Mouse (Mus musculus) MEL (cell line): Measurements from ENCODE around the gene Slc6a1. TPM values are rescaled to one million over a fixed set of nuclear protein-coding genes. Genes with fewer than 3 reads are reported as not detected.

ENCODE experiments used
- DNase-seq: peaks from one replicate; pipeline ENCODE4 v3.0.0; 2011; ENCODE audit warnings: low read depth, low spot score
- H3K27ac ChIP-seq: 2 replicates; pipeline ENCODE4 v1.5.1; 2012; ENCODE audit warnings: low read depth, mild to moderate bottlenecking, control low read depth, low read length, moderate library complexity; ENCODE audit not compliant: control insufficient read depth
- H3K27me3 ChIP-seq, 2 experiments: fragments of 150-350 bp in 1 of 2; sonication (generic) in 1 of 2; 2 replicates each; pipeline ENCODE4 v1.6.1; 2012; ENCODE audit warnings: low read length in 2 of 2, mild to moderate bottlenecking in 2 of 2, improper control_type of control experiment in 1 of 2, moderate library complexity in 1 of 2; ENCODE audit not compliant: insufficient read depth in 2 of 2, control insufficient read depth in 1 of 2
- H3K36me3 ChIP-seq, 2 experiments: 2 replicates each; pipeline ENCODE4 v1.6.1; 2012 to 2014; ENCODE audit warnings: low read length in 2 of 2, improper control_type of control experiment in 1 of 2, inconsistent platforms in 1 of 2, mild to moderate bottlenecking in 1 of 2; ENCODE audit not compliant: insufficient read depth in 2 of 2, control insufficient read depth in 1 of 2
- H3K4me1 ChIP-seq, 2 experiments: fragments of 150-350 bp in 1 of 2; sonication (generic) in 1 of 2; 2 replicates each; pipeline ENCODE4 v1.6.1; 2012; ENCODE audit warnings: low read length in 2 of 2, improper control_type of control experiment in 1 of 2, mild to moderate bottlenecking in 1 of 2; ENCODE audit not compliant: insufficient read depth in 2 of 2, control insufficient read depth in 1 of 2
- H3K4me3 ChIP-seq, 2 experiments: fragments of 150-350 bp in 1 of 2; sonication (generic) in 1 of 2; 2 replicates each; pipeline ENCODE4 v1.5.1; 2012; ENCODE audit warnings: low read depth in 2 of 2, low read length in 2 of 2, mild to moderate bottlenecking in 2 of 2, moderate library complexity in 2 of 2, control low read depth in 1 of 2, improper control_type of control experiment in 1 of 2; ENCODE audit not compliant: control insufficient read depth in 1 of 2, insufficient read depth in 1 of 2
- H3K79me2 ChIP-seq: 2 replicates; pipeline ENCODE4 v1.6.1; 2012; ENCODE audit warnings: mild to moderate bottlenecking, low read length, moderate library complexity; ENCODE audit not compliant: control insufficient read depth, poor library complexity, insufficient read depth
- H3K9ac ChIP-seq: 2 replicates; pipeline ENCODE4 v1.6.1; 2012; ENCODE audit warnings: low read depth, mild to moderate bottlenecking, control low read depth, low read length, moderate library complexity; ENCODE audit not compliant: control insufficient read depth, poor library complexity, severe bottlenecking
- H3K9me3 ChIP-seq: fragments of 150-350 bp; sonication (generic); replicated peaks from 2 replicates; pipeline ENCODE4 v1.6.1; 2012; ENCODE audit warnings: mild to moderate bottlenecking, low read length, improper control_type of control experiment, moderate library complexity; ENCODE audit not compliant: insufficient read depth
- BHLHE40 ChIP-seq: IDR thresholded peaks from 2 replicates; pipeline ENCODE4 v1.6.1; 2012; ENCODE audit warnings: low read depth, mild to moderate bottlenecking, inconsistent platforms, low read length, improper control_type of control experiment, borderline replicate concordance
- CTCF ChIP-seq, 3 experiments: IDR thresholded peaks in 2 of 3; conservative IDR thresholded peaks in 1 of 3; 2 replicates each; pipeline ENCODE4 v1.5.1; 2011 to 2012; ENCODE audit warnings: low read length in 3 of 3, low read depth in 2 of 3, mild to moderate bottlenecking in 2 of 3, improper control_type of control experiment in 1 of 3, inconsistent platforms in 1 of 3, mixed read lengths in 1 of 3, moderate library complexity in 1 of 3; ENCODE audit not compliant: control insufficient read depth in 1 of 3, insufficient read depth in 1 of 3, poor library complexity in 1 of 3, severe bottlenecking in 1 of 3
- EP300 ChIP-seq, 2 experiments: IDR thresholded peaks; 2 replicates each; pipeline ENCODE4 v1.6.1; 2011; ENCODE audit warnings: improper control_type of control experiment in 2 of 2, low read length in 2 of 2, low read depth in 1 of 2, mild to moderate bottlenecking in 1 of 2
- GABPA ChIP-seq: IDR thresholded peaks from 2 replicates; pipeline ENCODE4 v1.6.1; 2012; ENCODE audit warnings: low read depth, mild to moderate bottlenecking, inconsistent platforms, low read length, improper control_type of control experiment, moderate library complexity
- GATA1 ChIP-seq: IDR thresholded peaks from 2 replicates; pipeline ENCODE4 v1.6.1; 2011; ENCODE audit warnings: low read depth, low read length, improper control_type of control experiment
- JUND ChIP-seq: IDR thresholded peaks from 2 replicates; pipeline ENCODE4 v1.6.1; 2011; ENCODE audit warnings: low read depth, mild to moderate bottlenecking, improper control_type of control experiment, low read length
- MAZ ChIP-seq: IDR thresholded peaks from 2 replicates; pipeline ENCODE4 v1.6.1; 2012; ENCODE audit warnings: low read depth, mild to moderate bottlenecking, inconsistent platforms, low read length, improper control_type of control experiment
- MEF2A ChIP-seq: IDR thresholded peaks from 2 replicates; pipeline ENCODE4 v1.6.1; 2014; ENCODE audit warnings: low read depth, mild to moderate bottlenecking, inconsistent platforms, low read length, improper control_type of control experiment; ENCODE audit not compliant: poor library complexity, insufficient replicate concordance, severe bottlenecking; ENCODE audit errors: extremely low read depth
- MXI1 ChIP-seq: IDR thresholded peaks from 2 replicates; pipeline ENCODE4 v1.6.1; 2011; ENCODE audit warnings: mild to moderate bottlenecking, low read depth, low read length, improper control_type of control experiment
- NELFE ChIP-seq: IDR thresholded peaks from 2 replicates; pipeline ENCODE4 v1.6.1; 2011; ENCODE audit warnings: low read depth, low read length, improper control_type of control experiment
- POLR2AphosphoS5 ChIP-seq: IDR thresholded peaks from 2 replicates; pipeline ENCODE4 v1.6.1; 2012; ENCODE audit warnings: low read depth, borderline replicate concordance, mild to moderate bottlenecking, inconsistent platforms, low read length, moderate library complexity, mixed read lengths
- RCOR1 ChIP-seq: IDR thresholded peaks from 2 replicates; pipeline ENCODE4 v1.6.1; 2012; ENCODE audit warnings: low read depth, mild to moderate bottlenecking, inconsistent platforms, low read length, improper control_type of control experiment
- SMC3 ChIP-seq: IDR thresholded peaks from 2 replicates; pipeline ENCODE4 v1.6.1; 2011; ENCODE audit warnings: low read depth, low read length, improper control_type of control experiment
- TAL1 ChIP-seq: IDR thresholded peaks from 2 replicates; pipeline ENCODE4 v1.6.1; 2012; ENCODE audit warnings: mild to moderate bottlenecking, inconsistent platforms, low read length, moderate library complexity, mixed read lengths
- TBP ChIP-seq: IDR thresholded peaks from 2 replicates; pipeline ENCODE4 v1.8.0; 2011; ENCODE audit warnings: low read depth, low read length, improper control_type of control experiment
- TCF12 ChIP-seq: IDR thresholded peaks from 2 replicates; pipeline ENCODE4 v1.6.1; 2014; ENCODE audit warnings: low read depth, mild to moderate bottlenecking, inconsistent platforms, low read length, improper control_type of control experiment, moderate library complexity
- UBTF ChIP-seq: IDR thresholded peaks from 2 replicates; pipeline ENCODE4 v1.6.1; 2012; ENCODE audit warnings: low read depth, mild to moderate bottlenecking, inconsistent platforms, low read length, improper control_type of control experiment, moderate library complexity, borderline replicate concordance; ENCODE audit not compliant: insufficient read depth
- USF1 ChIP-seq: IDR thresholded peaks from 2 replicates; pipeline ENCODE4 v1.6.1; 2014; ENCODE audit warnings: low read depth, mild to moderate bottlenecking, inconsistent platforms, low read length, improper control_type of control experiment, moderate library complexity
- USF2 ChIP-seq, 2 experiments: IDR thresholded peaks; 2 replicates each; pipeline ENCODE4 v1.6.1; 2011 to 2012; ENCODE audit warnings: improper control_type of control experiment in 2 of 2, low read length in 2 of 2, borderline replicate concordance in 1 of 2, inconsistent platforms in 1 of 2, low read depth in 1 of 2, mild to moderate bottlenecking in 1 of 2; ENCODE audit not compliant: insufficient read depth in 1 of 2
- ZC3H11A ChIP-seq: IDR thresholded peaks from 2 replicates; pipeline ENCODE4 v1.6.1; 2012; ENCODE audit warnings: low read depth, mild to moderate bottlenecking, inconsistent platforms, low read length, improper control_type of control experiment
- ZKSCAN1 ChIP-seq: IDR thresholded peaks from 2 replicates; pipeline ENCODE4 v1.6.1; 2012; ENCODE audit warnings: low read depth, mild to moderate bottlenecking, inconsistent platforms, low read length, improper control_type of control experiment, moderate library complexity
- ZMIZ1 ChIP-seq: IDR thresholded peaks from 2 replicates; pipeline ENCODE4 v1.6.1; 2012; ENCODE audit warnings: low read depth, mild to moderate bottlenecking, inconsistent platforms, low read length, improper control_type of control experiment, moderate library complexity
- ZNF384 ChIP-seq: IDR thresholded peaks from 2 replicates; pipeline ENCODE4 v1.6.1; 2012; ENCODE audit warnings: low read depth, mild to moderate bottlenecking, inconsistent platforms, low read length, improper control_type of control experiment
- polyA plus RNA-seq, 2 experiments: library from polyadenylated mRNA; stranded (reverse) in 1 of 2; unstranded in 1 of 2; fragments of >175 nt in 1 of 2; fragments of >200 nt in 1 of 2; gene quantifications; 2 replicates each; pipeline versions ENCODE4 v1.2.1 to v1.2.4; 2012; ENCODE audit warnings: low replicate concordance in 2 of 2, low read depth in 1 of 2; ENCODE audit not compliant: insufficient read length in 2 of 2, insufficient read depth in 1 of 2, missing spikeins in 1 of 2
- total RNA-seq: library from RNA; depleted of rRNA; stranded (reverse); fragments of 300-350 nt; gene quantifications from 2 replicates; pipeline ENCODE4 v1.2.3, GENCODE M21; 2012

Gene Slc6a1
- total and polyA plus RNA-seq, 3 experiments, result not detected

DNA sequence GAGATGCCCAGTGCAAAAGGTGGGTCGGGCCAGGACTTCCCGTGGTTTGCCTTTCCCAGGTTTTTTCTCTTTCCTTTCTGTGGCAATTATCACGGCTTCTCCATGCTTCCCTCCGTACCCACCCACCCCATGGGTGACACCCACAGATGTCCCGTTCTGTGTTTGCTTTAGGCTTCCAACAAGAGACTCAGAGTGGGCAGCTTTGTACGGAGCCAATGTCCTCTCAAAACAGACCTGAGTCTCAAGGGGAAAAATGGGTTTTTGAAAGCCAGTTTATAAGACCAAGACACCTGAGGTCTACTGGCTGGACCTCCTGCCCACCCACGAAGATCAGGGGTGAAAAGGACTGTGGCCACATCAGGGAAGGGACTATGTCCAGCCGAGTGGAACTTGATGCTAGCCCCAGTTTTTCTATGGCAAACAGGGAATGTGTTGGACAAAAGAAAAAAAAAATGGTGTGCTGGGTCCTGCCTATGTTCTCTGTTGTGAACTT lies 889 bp downstream of the Slc6a1 start:
- no peaks in the 10 kb centered on the region for H3K36me3 ChIP-seq
- H3K4me3 ChIP-seq, result no peak overlapping the region
- no peaks in the 10 kb centered on the region; a peak in 1 of 4 replicates for H3K27me3 ChIP-seq
- H3K27ac ChIP-seq, result no peak overlapping the region
- H3K79me2 ChIP-seq, result no peaks in the 10 kb centered on the region
- no peak overlapping the region for H3K9ac ChIP-seq
- no peaks in the 10 kb centered on the region for H3K4me1 ChIP-seq
- H3K9me3 ChIP-seq, result no peaks in the 10 kb centered on the region
- TF ChIP-seq UBTF (no peak), CTCF (IDR thresholded peaks at IDR 0.05 in 2 of 3, conservative IDR thresholded peaks at IDR 0.05 in 1 of 3; ENCODE audit: control insufficient read depth in 1 of 3, insufficient read depth in 1 of 3, low read depth in 2 of 3, low read length in 3 of 3, poor library complexity in 1 of 3, severe bottlenecking in 1 of 3) (no peak), USF1 (no peak), GABPA (no peak), NELFE (no peak), BHLHE40 (no peak), ZMIZ1 (no peak), GATA1 (no peak), JUND (no peak), MEF2A (no peak), USF2 (IDR thresholded peaks at IDR 0.05; ENCODE audit: borderline replicate concordance in 1 of 2, insufficient read depth in 1 of 2, low read depth in 1 of 2, low read length in 2 of 2) (no peak), ZNF384 (no peak), POLR2AphosphoS5 (no peak), RCOR1 (no peak)
- no peak for DNase-seq

DNA sequence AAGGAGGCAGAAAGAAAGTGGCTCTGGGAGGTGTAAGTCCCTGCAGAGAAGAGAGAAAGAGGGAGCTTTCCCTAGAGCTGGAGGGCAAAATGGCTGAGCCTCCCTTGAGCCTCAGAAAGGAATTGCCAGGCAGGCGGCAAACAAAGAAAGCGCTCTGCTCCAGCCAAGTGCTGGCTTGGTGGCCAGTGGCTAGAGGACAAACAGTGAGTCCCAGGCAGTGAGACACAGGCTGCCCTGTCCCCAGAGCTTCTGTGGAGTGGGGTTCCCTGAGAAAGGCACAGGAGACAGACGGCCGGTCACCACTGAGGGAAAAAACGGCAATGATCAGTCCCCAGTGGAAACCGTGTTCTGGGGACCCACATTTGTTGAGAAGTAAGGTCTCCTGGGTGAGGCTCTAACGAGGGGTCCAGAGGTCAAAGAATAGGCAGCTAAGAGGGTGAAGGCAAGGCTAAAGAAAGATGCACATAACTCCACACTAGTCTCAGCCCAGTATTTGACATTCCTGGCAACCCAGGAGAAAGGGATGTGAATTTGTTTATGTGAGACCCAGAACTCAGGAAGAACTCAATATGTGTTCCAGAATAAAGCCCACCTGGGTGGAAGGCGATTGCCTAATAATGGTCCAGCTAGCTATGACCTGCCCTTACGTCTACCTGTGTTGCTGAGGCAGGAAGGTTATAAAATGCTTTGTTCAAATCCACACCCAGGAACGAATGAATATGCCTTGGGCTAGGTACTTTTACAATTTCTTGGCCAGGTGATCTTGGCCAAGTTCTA lies 1.7 kb downstream of the Slc6a1 start:
- H3K27me3 ChIP-seq, result no peaks in the 10 kb centered on the region; a peak in 1 of 4 replicates
- H3K9me3 ChIP-seq, result no peaks in the 10 kb centered on the region
- no peak for TF ChIP-seq TBP
- no peak for TF ChIP-seq MAZ
- no peak for TF ChIP-seq ZKSCAN1
- no peak for TF ChIP-seq EP300 (IDR thresholded peaks at IDR 0.05; ENCODE audit: low read depth in 1 of 2, low read length in 2 of 2)
- TF ChIP-seq TCF12, result no peak
- no peak for TF ChIP-seq USF1
- no peak for TF ChIP-seq SMC3
- TF ChIP-seq ZC3H11A, result no peak
- no peak for TF ChIP-seq MXI1
- no peak for TF ChIP-seq TAL1
- no peak for TF ChIP-seq ZNF384

More for the DNA sequence above, 1.7 kb downstream of the Slc6a1 start:
- Histone ChIP-seq H3K79me2 (no peaks in the 10 kb centered on the region), H3K4me1 (no peaks in the 10 kb centered on the region), H3K4me3 (no peak overlapping the region), H3K9ac (no peak overlapping the region), H3K27ac (no peak overlapping the region), H3K36me3 (no peaks in the 10 kb centered on the region)
- no peak for DNase-seq
